Mouse (Mus musculus) frontal cortex, adult 2 months (tissue): Measurements from ENCODE around the gene Fam25c. TPM values are rescaled to one million over a fixed set of nuclear protein-coding genes. Genes with fewer than 3 reads are reported as not detected.
"Not testable (repeated sequence)": the region's sequence is repeated elsewhere in the genome, so short reads cannot be mapped to it uniquely, and the experiment has no call there.

ENCODE experiments used
- DNase-seq, 2 experiments: peaks; one replicate each; pipeline ENCODE4 v3.0.0; 2022; ENCODE audit warnings: low spot score in 1 of 2; ENCODE audit errors: extremely low spot score in 1 of 2
- polyA plus RNA-seq: library from polyadenylated mRNA; depleted of rRNA; stranded (reverse); fragments of >200 nt; gene quantifications from 2 replicates; pipeline ENCODE4 v1.2.3, GENCODE M21; 2012

Fam25c gene
- polyA plus RNA-seq, 1 experiment = not detected

DNA sequence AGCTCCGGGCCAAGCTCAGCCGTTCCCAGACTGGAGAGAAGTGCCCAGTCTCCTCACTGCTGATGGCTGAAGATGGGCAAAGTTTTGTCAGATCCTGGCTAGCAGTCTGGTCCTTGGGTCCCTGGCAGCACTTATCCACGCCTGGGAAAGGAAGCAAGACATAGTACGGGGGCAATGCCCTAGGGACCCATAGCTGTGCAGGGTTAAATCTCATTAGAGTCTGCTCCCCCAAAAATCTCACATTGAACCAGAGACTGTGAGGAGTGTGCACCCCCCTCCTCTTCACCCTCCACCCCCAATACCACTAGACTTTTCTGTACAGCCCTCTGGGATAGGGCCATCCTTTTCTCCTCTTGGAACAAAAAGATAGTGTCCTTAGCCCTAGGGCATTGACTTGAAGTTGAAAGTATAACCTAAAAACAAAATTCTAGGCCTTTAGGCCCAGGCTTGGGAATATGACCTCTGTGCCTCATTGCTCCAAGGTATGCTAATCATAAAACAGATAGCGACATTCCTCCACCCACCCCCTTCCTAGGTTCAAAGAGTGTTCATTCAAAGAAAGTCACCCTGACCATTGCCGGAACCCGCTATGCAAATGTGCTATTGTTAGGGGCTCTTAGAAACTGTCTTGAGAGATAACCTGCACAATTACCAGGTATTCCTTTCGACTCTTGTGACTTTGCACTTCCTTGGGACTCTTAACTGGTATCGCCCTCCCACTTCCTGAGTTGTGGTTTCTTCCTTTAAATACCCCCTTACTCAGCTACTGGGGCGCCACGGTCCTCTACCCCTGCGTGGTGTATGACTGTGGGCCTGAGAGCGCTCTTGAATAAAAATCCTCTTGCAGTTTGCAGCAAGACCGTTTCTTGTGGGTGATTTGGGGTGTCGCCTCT, 9.3 kb upstream of the Fam25c start:
- not testable (repeated sequence) for DNase-seq

GRCm38 (mm10) chr14:34363490-34364253, 8.4 kb upstream of the Fam25c start:
- peak in 1 of 2 experiments; percentile 47 for DNase-seq

DNA sequence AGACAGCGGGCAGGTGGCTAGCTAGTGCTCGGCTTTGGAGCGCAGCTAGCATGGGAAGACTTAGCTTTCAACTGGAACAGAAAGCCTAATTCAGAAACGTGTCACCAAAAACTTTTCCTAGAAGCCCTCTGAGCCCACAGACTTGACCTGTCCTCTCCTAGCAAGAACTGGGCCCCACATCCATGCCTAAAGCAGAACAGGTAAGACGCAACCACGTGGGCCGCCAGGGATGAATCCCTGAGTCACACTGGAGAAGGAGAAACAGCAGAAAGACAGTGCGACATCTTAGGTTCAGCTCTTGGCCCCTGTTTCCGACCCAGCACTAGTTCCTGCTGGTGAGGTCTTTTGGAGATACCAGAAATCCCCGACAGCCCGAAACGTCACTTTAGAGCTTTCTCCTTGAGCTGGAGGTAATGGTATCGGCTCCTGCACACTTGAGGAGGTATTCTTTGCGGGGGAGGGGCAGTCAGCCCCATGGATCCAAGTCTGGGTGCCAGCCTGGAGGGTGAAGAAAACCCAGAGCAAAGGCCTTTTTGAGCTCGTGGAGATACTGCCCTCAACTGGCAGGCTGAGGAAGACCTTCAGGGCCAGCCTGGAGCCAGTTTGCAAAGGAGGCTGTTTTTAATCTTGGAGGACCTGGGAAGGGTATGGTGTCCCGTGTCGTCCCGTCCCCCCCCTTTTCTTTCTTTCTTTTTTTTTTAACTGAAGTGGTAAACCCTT, 7.7 kb upstream of the Fam25c start:
- DNase-seq = peak; percentile 44 to 80

- no peak for DNase-seq
Measured at GRCm38 (mm10) chr14:34362135-34362534, 6.9 kb upstream of the Fam25c start.

DNA sequence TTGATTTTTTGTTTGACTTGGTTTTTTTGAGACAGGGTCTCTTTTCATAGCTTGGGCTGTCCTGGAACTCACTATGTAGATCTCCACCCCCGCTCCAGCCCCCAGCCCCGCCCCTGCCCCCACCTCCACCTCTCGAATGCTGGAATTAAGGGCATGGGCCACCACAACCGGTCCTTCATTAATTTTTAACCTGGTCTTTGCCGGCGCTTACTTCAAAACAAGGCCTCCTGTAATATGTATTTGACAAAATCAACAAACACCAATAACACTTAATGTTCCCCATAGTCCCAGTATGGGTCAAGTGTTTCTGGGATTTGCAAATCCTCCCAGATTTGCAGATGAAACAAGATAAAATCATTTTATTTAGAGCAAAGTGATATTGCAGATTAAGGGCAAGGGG, 5.0 kb upstream of the Fam25c start:
- DNase-seq = no peak

DNA sequence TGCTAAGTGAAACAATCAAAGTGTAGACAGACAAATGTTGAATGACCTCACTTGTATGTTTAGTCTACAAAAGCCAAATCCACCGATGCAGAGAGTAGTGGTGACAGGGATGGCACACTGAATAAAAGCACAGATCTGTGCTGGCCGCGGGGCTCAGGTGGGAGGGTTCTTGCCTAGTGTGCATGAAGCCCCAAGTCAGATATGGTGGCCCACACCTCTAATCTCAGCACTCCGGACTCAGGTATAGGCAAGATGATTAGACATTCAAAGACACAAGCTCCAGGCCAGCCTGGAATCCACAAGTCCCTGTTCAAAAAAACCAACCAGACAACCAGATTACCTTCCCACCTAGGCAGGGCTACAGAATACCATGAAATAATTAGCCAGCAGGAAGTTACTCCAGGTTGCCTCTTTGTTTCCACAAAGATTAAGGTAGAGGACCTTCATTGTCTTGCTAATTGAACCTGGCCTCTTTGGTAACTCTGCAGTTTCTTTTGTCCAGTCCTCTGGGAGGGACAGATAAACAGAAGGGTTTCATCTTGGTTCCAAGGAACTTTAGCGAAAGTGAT, 4.5 kb upstream of the Fam25c start:
- DNase-seq = no peak

GRCm38 (mm10) chr14:34357671-34358455, 2.6 kb upstream of the Fam25c start:
- peak in 1 of 2 experiments; percentile 45 for DNase-seq

- DNase-seq = no peak
Measured at GRCm38 (mm10) chr14:34354456-34354855, 777 bp downstream of the Fam25c start.

DNA sequence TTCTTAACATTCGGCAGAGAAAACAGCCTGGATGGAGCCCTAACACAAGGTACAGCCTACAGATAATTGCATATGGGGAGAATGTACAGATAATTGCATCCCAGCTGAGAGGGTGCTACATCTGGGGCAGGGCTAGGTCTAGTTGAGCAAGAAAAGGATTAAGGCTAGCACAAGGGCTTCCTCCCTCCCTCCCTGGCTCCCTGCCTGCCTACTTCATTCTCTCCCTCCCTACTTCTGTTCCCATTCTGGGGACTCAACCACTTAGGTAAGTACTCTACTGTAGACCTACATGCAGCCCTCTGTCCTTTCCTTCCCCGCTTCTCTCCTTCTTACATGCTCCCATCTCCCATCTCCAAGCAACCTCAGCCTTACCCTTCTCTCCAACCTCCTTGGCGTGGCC, 1.9 kb downstream of the Fam25c start:
- no peak for DNase-seq

GRCm38 (mm10) chr14:34352523-34352922, 2.7 kb downstream of the Fam25c start:
- DNase-seq = no peak

- no peak for DNase-seq
Measured at GRCm38 (mm10) chr14:34351660-34352059, 3.6 kb downstream of the Fam25c start.

- no peak for DNase-seq
Measured at GRCm38 (mm10) chr14:34349007-34349406, 6.2 kb downstream of the Fam25c start.

DNA sequence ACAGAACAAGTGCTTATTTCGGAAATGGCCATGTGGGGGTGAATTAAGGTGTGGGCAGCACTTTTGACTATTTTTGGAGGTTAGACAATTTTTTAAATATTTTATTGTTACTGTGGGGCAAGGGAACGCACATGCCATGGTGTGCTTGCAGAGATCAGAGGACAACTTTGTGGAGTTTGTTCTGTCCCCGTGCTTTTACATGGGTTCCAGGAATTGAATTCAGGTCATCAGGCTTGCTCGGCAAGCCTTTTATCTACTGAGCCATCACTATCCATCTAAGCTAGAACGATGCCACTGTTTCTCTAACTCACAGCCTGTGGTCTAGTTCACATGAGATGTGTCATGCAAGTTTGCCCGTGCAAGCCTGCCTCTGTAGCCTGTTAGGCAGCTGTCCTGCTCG, 6.9 kb downstream of the Fam25c start:
- no peak for DNase-seq

DNA sequence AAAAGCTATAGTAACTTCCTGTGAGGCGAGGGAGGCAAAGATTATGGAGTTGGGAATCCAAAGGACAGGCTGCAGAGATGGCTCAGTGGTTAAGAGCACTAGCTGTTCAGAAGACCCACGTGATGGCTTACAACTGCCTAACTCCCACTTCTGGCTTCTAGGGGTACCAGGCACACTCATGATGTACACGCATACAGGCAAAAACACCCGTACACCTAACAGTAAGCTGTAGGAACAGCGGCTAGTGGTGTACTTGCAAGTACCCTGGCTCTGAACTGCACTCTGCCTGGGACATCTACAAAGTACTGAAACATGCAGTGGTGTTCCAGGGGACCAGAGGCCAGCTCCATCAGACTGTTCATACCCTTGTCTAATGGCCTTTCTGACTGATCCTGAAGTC, 8.1 kb downstream of the Fam25c start:
- no peak for DNase-seq

DNA sequence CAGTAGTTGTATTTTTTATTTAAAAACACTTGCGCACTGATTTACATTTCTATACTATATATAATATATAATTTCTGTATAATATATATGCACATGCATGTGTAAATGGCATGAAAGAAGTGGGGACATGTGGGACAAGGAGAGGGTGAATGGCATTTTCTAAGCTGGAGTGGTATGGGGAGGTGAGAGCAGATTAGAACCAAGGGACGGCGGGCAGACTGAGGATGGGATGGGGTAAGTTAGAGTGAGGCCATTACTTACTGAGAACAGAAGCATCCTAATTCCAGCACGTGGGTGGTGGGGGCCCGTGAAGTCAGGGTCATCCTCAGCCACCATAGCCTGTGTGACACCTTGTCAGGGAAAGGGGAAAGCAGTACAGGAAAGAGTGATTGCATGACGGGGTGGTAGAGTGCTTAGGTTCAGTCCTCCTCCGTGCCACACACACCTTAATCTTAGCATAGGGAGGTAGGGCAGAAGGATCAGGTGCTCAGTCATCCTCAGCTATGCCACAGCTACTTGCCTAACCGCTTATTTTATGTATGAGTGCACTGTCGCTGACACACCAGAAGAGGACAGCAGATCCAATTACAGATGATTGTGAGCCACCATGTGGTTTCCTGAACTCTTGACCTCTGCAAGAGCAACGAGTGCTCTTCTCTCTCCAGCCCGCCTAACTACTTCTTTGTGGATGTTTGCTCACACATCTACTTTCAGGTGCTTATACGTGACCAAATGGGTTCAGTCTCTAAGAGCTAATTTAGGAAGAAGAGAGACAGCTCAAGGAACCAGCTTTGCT, 9.3 kb downstream of the Fam25c start:
- no peak for DNase-seq

- no peak for DNase-seq
Measured at GRCm38 (mm10) chr14:34344361-34344760, 10.9 kb downstream of the Fam25c start.

GRCm38 (mm10) chr14:34343078-34343477, 12.2 kb downstream of the Fam25c start:
- DNase-seq = no peak

DNA sequence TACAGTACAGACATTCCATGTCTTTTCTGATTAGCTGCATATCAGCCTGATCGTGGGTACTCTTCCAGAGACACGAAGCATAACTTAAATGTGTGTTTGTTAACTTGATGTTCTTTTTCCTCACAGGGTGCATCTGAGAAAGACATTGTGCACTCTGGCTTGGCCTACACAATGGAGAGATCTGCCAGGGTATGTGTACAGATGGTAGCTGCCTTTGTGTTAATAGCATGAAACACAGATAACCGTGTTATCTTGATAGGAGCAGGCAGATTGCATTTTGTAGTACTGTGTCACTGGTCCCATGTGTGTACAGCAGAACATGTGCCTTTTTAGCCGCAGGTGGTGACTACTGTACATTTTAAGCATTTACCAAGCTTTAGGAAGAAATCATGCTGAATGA, 13.2 kb downstream of the Fam25c start:
- no peak for DNase-seq

DNA sequence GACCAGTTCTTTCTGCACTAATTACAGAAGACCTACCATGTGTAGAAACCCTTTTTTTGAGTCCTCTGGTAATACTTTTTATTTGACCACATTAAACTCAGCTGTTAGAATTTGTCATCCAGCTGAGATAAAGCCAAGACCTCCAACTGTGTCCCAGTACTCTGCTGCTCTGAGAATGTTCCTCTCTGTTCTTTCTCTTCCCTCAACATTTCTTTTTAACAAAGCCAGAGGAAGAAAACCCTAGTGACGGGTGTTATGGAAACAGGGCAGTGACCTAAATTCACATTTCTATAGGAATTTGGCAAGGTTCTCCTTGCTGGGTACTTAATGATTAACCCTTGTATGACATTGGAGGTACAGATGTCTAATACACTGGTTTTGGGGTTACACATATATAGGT, 15.8 kb downstream of the Fam25c start:
- DNase-seq = peak in 1 of 2 experiments; percentile 25
